In genomic region chr5:19226144-19226865, GRCm38 (mm10) we compare ENCODE assay signal across 8 mouse cellular contexts. TPM values are rescaled to one million over a fixed set of nuclear protein-coding genes. Genes with fewer than 3 reads are reported as not detected.
DNase-seq lines count a peak whose midpoint lies in the region; ATAC-seq lines count a peak whose summit lies in the region.

No protein-coding gene starts in this region.

- peak overlapping the region; percentile 77 for H3K9ac ChIP-seq in hindbrain, embryonic 13.5 days
- peak overlapping the region; percentile 67 for H3K9ac ChIP-seq in lung, embryonic 16.5 days (ENCODE audit: low read length)

- peak overlapping the region; percentile 69 for H3K4me3 ChIP-seq in hindbrain, embryonic 13.5 days
- H3K4me3 ChIP-seq in lung, embryonic 16.5 days (ENCODE audit: low read length) = peak overlapping the region; percentile 69

- H3K27me3 ChIP-seq in hindbrain, embryonic 13.5 days = 0 out of 2 replicates have a peak, but pooled peaks cover 6% of the 10 kb centered on the region
- H3K27me3 ChIP-seq in lung, embryonic 16.5 days (ENCODE audit: control insufficient read depth, insufficient read depth, low read depth, low read length) = no peaks in the 10 kb centered on the region; the same call in 1 of the 2 replicates

- H3K27ac ChIP-seq in hindbrain, embryonic 13.5 days = peak overlapping the region; percentile 82
- H3K27ac ChIP-seq in lung, embryonic 16.5 days (ENCODE audit: low read length) = peak overlapping the region; percentile 14

- H3K9me3 ChIP-seq in hindbrain, embryonic 13.5 days = no peaks in the 10 kb centered on the region
- H3K9me3 ChIP-seq in lung, embryonic 16.5 days (ENCODE audit: control insufficient read depth, low read length) = no peaks in the 10 kb centered on the region

- H3K4me2 ChIP-seq in hindbrain, embryonic 13.5 days = peak overlapping the region; percentile 92
- H3K4me2 ChIP-seq in lung, embryonic 16.5 days (ENCODE audit: low read depth, low read length) = peak overlapping the region; percentile 93

- DNase-seq in adipocyte (ENCODE audit: low spot score) = peak; percentile 32
- DNase-seq in cerebellum, postnatal 4 days (ENCODE audit: low spot score in 2 of 2) = peak; percentile 57 to 79
- DNase-seq in gastrocnemius, adult 18-20 months (ENCODE audit: low spot score) = peak; percentile 47
- DNase-seq in layer of hippocampus, postnatal 25 days (ENCODE audit: extremely low spot score in 1 of 2, low spot score in 1 of 2) = peak; percentile 69 to 74
- DNase-seq in retina, postnatal 7 days (ENCODE audit: low read depth, low spot score) = peak; percentile 82

- WGBS in hindbrain, embryonic 13.5 days = under 1% methylated on average over 33 of the region's 51 CpGs
- under 1% methylated on average over 42 of the region's 51 CpGs for WGBS in lung, embryonic 16.5 days

- H3K4me1 ChIP-seq in hindbrain, embryonic 13.5 days (replicated peaks) = peaks cover 22% of the 10 kb centered on the region
- peaks cover 3% of the 10 kb centered on the region; the same call in 1 of the 2 replicates for H3K4me1 ChIP-seq in lung, embryonic 16.5 days (replicated peaks; ENCODE audit: control insufficient read depth, insufficient read depth, low read length)

- ATAC-seq in hindbrain, embryonic 13.5 days (ENCODE audit: low FRiP score) = peak; percentile 98
- peak; percentile 96 for ATAC-seq in lung, embryonic 16.5 days (ENCODE audit: low read depth)
- ATAC-seq in megakaryocyte-erythroid progenitor cell, adult 5-6 weeks (replicated peaks; ENCODE audit: low FRiP score, low TSS enrichment, poor library complexity, severe bottlenecking) = no peak

- no peaks in the 10 kb centered on the region for H3K36me3 ChIP-seq in hindbrain, embryonic 13.5 days
- H3K36me3 ChIP-seq in lung, embryonic 16.5 days (ENCODE audit: control insufficient read depth, insufficient read depth, low read length) = no peaks in the 10 kb centered on the region

RNA-seq across cellular contexts. Expression of gene Magi2, which starts 0.5 kb away (rescaled TPM):
- under 1 TPM; 0.53 to 0.85 TPM for total RNA-seq in gastrocnemius, adult 18-20 months (2021)
- polyA plus RNA-seq in hindbrain, embryonic 13.5 days (2015; fragmentation: Nextera tagmentation; extraction: Ambion mirVana) = 28.5 and 31.3 TPM in 2 replicates
- 100 to 1,000 TPM; 102 to 143 TPM for total RNA-seq in layer of hippocampus, postnatal 25 days (2021)
- 2.5 and 4.0 TPM in 2 replicates for polyA plus RNA-seq in lung, embryonic 16.5 days (2015; fragmentation: Nextera tagmentation; extraction: Ambion mirVana)
- 0.52 TPM in 1 of 2 replicates, not detected in the other for total RNA-seq in megakaryocyte-erythroid progenitor cell, adult 5-6 weeks (2014; fragmentation: Nextera tagmentation)
- total RNA-seq in megakaryocyte-erythroid progenitor cell, adult 5-6 weeks (2017) = 0.23 and 0.46 TPM in 2 replicates

Comparison
In these comparisons a context has a peak if more than half of its experiments do, and no peak if none do; other contexts are left out.
1. DNase-seq: peak in every context shown above with its lines; median percentile 82 in retina, postnatal 7 days; 72 in layer of hippocampus, postnatal 25 days; 68 in cerebellum, postnatal 4 days; 47 in gastrocnemius, adult 18-20 months; 32 in adipocyte.
2. RNA of gene Magi2, which starts 0.5 kb away (total RNA-seq): 102 to 143 TPM in layer of hippocampus, postnatal 25 days; 0.53 to 0.85 TPM in gastrocnemius, adult 18-20 months and 0.23 to 0.52 TPM in megakaryocyte-erythroid progenitor cell, adult 5-6 weeks; every median in the first group is over 10 times any median in the second.